Comparison of ENCODE assay signal across 7 mouse cellular contexts in the genomic region with DNA sequence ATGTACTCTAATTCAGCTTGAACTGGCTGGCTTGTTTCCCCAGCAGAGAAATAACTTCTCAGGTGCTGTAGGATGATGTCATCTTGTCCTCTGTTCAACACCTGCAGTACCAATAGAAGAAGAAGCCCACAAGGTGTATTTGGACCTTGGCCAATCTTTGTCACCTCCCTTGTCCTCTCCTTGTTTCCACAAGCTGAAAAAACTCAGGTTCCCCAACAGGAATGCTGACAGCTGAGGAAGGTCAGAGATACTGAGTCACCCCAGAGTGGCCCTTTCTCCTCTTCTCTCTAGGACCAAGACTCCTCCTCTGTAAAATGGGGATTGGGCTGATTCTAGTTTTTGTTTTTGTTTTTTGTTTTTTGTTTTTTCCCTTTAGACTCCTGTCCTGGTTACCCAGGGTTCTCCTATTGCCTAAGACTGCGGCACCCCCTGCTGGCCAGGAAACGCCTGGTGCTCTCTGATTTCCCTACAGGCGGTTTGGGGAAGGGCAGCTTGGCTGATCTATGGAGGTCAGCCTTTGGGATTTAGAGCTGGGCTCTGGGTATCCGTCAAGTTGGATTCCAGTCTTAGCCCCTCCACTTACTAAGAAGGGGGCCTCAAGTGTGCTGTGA. TPM values are rescaled to one million over a fixed set of nuclear protein-coding genes. Genes with fewer than 3 reads are reported as not detected.
DNase-seq lines count a peak whose midpoint lies in the region; ATAC-seq and TF ChIP-seq lines count a peak whose summit lies in the region.

No protein-coding gene starts in this region.

- H3K9me3 ChIP-seq in intestine, postnatal 0 days (ENCODE audit: control insufficient read depth), result no peaks in the 10 kb centered on the region
- no peaks in the 10 kb centered on the region for H3K9me3 ChIP-seq in midbrain, embryonic 14.5 days (ENCODE audit: control insufficient read depth, low read length)

- H3K9ac ChIP-seq in intestine, postnatal 0 days (ENCODE audit: low read depth, low read length), result no peak overlapping the region
- no peak overlapping the region for H3K9ac ChIP-seq in midbrain, embryonic 14.5 days (replicated peaks; ENCODE audit: low read length)

- intact Hi-C loops in left cerebral cortex, postnatal 36 days (cut with DNase I), result loop anchor here (1.0 to 5.0 kb wide), 3 partner anchors 75 to 161 kb away; no protein-coding TSS in a partner anchor

- H3K27me3 ChIP-seq in intestine, postnatal 0 days (replicated peaks; ENCODE audit: control insufficient read depth, insufficient read depth, low read length), result no peaks in the 10 kb centered on the region
- H3K27me3 ChIP-seq in midbrain, embryonic 14.5 days (ENCODE audit: control insufficient read depth, insufficient read depth, low read length), result no peaks in the 10 kb centered on the region

- no peak overlapping the region for H3K4me2 ChIP-seq in intestine, postnatal 0 days (replicated peaks; ENCODE audit: low read depth)
- no peak overlapping the region for H3K4me2 ChIP-seq in midbrain, embryonic 14.5 days (ENCODE audit: low read length)

- H3K36me3 ChIP-seq in intestine, postnatal 0 days (ENCODE audit: control insufficient read depth, insufficient read depth), result no peaks in the 10 kb centered on the region
- no peaks in the 10 kb centered on the region for H3K36me3 ChIP-seq in midbrain, embryonic 14.5 days (ENCODE audit: control insufficient read depth, insufficient read depth, low read length)

- H3K4me3 ChIP-seq in intestine, postnatal 0 days (ENCODE audit: low read depth, low read length), result no peak overlapping the region
- no peak overlapping the region for H3K4me3 ChIP-seq in midbrain, embryonic 14.5 days (replicated peaks; ENCODE audit: low read depth, low read length)

- peak; percentile 100 for TF ChIP-seq CTCF in intestine, postnatal 0 days (IDR thresholded peaks at IDR 0.05; ENCODE audit: low read depth)

- ATAC-seq in intestine, postnatal 0 days, result peak; percentile 63
- no peak for ATAC-seq in midbrain, embryonic 14.5 days (ENCODE audit: low FRiP score, low TSS enrichment)

- H3K4me1 ChIP-seq in intestine, postnatal 0 days (replicated peaks; ENCODE audit: control insufficient read depth, insufficient read depth, low read length), result no peaks in the 10 kb centered on the region
- no peaks in the 10 kb centered on the region for H3K4me1 ChIP-seq in midbrain, embryonic 14.5 days (ENCODE audit: control insufficient read depth, insufficient read depth, low read length)

- 2% methylated on average over 4 of the region's 4 CpGs for WGBS in intestine, postnatal 0 days
- WGBS in midbrain, embryonic 14.5 days, result 3% methylated on average over 4 of the region's 4 CpGs

- H3K27ac ChIP-seq in intestine, postnatal 0 days (ENCODE audit: low read depth, low read length), result no peak overlapping the region
- no peak overlapping the region for H3K27ac ChIP-seq in midbrain, embryonic 14.5 days (replicated peaks; ENCODE audit: low read depth, low read length)

- peak; percentile 95 for DNase-seq in adipocyte (ENCODE audit: low spot score)
- DNase-seq in cerebellum, postnatal 25 days, result peak; percentile 78 to 88
- peak; percentile 87 for DNase-seq in gastrocnemius, adult 18-20 months (ENCODE audit: low spot score)
- DNase-seq in left cerebral cortex, postnatal 36 days (ENCODE audit: low spot score in 2 of 2), result peak; percentile 67 to 76
- peak; percentile 87 for DNase-seq in midbrain, embryonic 14.5 days
- DNase-seq in spleen, postnatal 10 days (ENCODE audit: low spot score in 2 of 2), result peak; percentile 64 to 86

RNA-seq across cellular contexts. Expression of a gene that starts 26.4 kb away (rescaled TPM):
- 1 to 10 TPM; 2.4 to 3.4 TPM for total RNA-seq in gastrocnemius, adult 18-20 months (2021)
- polyA plus RNA-seq in intestine, postnatal 0 days (2015; fragmentation: Nextera tagmentation; extraction: Ambion mirVana), result 8.2 and 8.9 TPM in 2 replicates
- 100 to 1,000 TPM; 172 to 210 TPM for total RNA-seq in left cerebral cortex, postnatal 36 days (2021)
- 129 and 169 TPM in 2 replicates for polyA plus RNA-seq in midbrain, embryonic 14.5 days (2014; fragmentation: Nextera tagmentation; extraction: Ambion mirVana)

RNA-seq across cellular contexts. Expression of a gene that starts 31.7 kb away (rescaled TPM):
- total RNA-seq in gastrocnemius, adult 18-20 months (2021), result 10 to 100 TPM in 1 of 2 experiments, 1 to 10 TPM in 1; 8.7 to 10.7 TPM
- 168 and 175 TPM in 2 replicates for polyA plus RNA-seq in intestine, postnatal 0 days (2015; fragmentation: Nextera tagmentation; extraction: Ambion mirVana)
- 10 to 100 TPM; 11.1 to 13.0 TPM for total RNA-seq in left cerebral cortex, postnatal 36 days (2021)
- 20.7 and 32.0 TPM in 2 replicates for polyA plus RNA-seq in midbrain, embryonic 14.5 days (2014; fragmentation: Nextera tagmentation; extraction: Ambion mirVana)

Comparison
In these comparisons a context has a peak if more than half of its experiments do, and no peak if none do; other contexts are left out.
1. RNA of a gene that starts 26.4 kb away (total RNA-seq): 172 to 210 TPM in left cerebral cortex, postnatal 36 days; 2.4 to 3.4 TPM in gastrocnemius, adult 18-20 months; every median in the first group is over 10 times any median in the second.
2. Peak in every context shown above with its lines, with median percentiles within 50 percentile points of each other: DNase-seq.